Mouse (Mus musculus) midbrain, embryonic 12.5 days (tissue): ENCODE data around the gene Xxylt1. TPM values are rescaled to one million over a fixed set of nuclear protein-coding genes. Genes with fewer than 3 reads are reported as not detected.

Experiments
- ATAC-seq: fragments of 200-750 bp; cut with Nextera tagmentation; 2 replicates; pipeline ENCODE4 v1.8.0; 2017; ENCODE audit warnings: low read depth, moderate TSS enrichment, moderate library complexity; ENCODE audit not compliant: low FRiP score
- H3K27ac ChIP-seq: fragments of 300-500 bp; sonication (generic); replicated peaks from 2 replicates; pipeline ENCODE4 v1.5.1; 2016; ENCODE audit warnings: mild to moderate bottlenecking
- H3K27me3 ChIP-seq: fragments of 300-500 bp; sonication (generic); 2 replicates; pipeline ENCODE4 v1.6.1; 2016; ENCODE audit warnings: mild to moderate bottlenecking
- H3K36me3 ChIP-seq: fragments of 300-500 bp; sonication (generic); 2 replicates; pipeline ENCODE4 v1.6.1; 2016
- H3K4me1 ChIP-seq: fragments of 300-500 bp; sonication (generic); 2 replicates; pipeline ENCODE4 v1.6.1; 2016
- H3K4me2 ChIP-seq: fragments of 300-500 bp; sonication (generic); replicated peaks from 2 replicates; pipeline ENCODE4 v1.6.1; 2016; ENCODE audit warnings: mild to moderate bottlenecking, moderate library complexity
- H3K4me3 ChIP-seq: fragments of 300-500 bp; sonication (generic); 2 replicates; pipeline ENCODE4 v1.5.1; 2016; ENCODE audit warnings: mild to moderate bottlenecking
- H3K9ac ChIP-seq: fragments of 300-500 bp; sonication (generic); replicated peaks from 2 replicates; pipeline ENCODE4 v1.6.1; 2016; ENCODE audit warnings: mild to moderate bottlenecking, moderate library complexity
- H3K9me3 ChIP-seq: fragments of 300-500 bp; sonication (generic); 2 replicates; pipeline ENCODE4 v1.6.1; 2016; ENCODE audit warnings: mild to moderate bottlenecking
- WGBS: fragments of 180-500 bp; shearing (Covaris S2); methylation state at CpG from one replicate; pipeline ENCODE4 v1.1.7; 2016; 5-methylcytosine and 5-hydroxymethylcytosine counted together
- polyA plus RNA-seq: library from polyadenylated mRNA; unstranded; fragments of >200 nt; fragmentation: Nextera tagmentation; extraction: Ambion mirVana; gene quantifications from 2 replicates; pipeline ENCODE4 v1.2.1, GENCODE M21; 2016

Xxylt1 gene
- polyA plus RNA-seq, 1 experiment from 2014 or later = 13.9 TPM

DNA sequence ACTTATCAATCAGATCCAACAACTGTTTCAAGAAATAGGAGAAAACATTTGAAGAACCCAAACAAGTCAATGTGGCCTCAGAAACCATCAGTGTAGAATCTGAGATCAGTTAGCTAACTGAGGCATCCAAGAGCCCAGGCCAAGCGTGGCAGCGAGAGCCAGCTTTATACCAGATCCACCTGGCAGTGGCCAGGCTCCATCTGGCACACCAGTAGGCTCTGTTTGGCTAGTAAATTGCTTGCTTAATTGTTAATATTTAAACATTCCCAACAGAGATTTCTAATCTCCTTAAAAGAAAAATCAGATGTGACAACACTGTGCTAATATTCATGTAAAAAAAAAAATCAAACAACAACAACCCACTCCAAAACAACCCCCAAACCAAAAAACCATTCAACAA, 83.2 kb downstream of the Xxylt1 start:
- no peak for ATAC-seq
- Histone ChIP-seq H3K9ac (no peak overlapping the region), H3K9me3 (no peaks in the 10 kb centered on the region), H3K36me3 (no peaks in the 10 kb centered on the region), H3K27me3 (no peaks in the 10 kb centered on the region), H3K4me3 (no peak overlapping the region), H3K4me1 (peaks cover 3% of the 10 kb centered on the region), H3K4me2 (no peak overlapping the region), H3K27ac (no peak overlapping the region)
- 91% methylated on average over 2 of the region's 2 CpGs for WGBS

DNA sequence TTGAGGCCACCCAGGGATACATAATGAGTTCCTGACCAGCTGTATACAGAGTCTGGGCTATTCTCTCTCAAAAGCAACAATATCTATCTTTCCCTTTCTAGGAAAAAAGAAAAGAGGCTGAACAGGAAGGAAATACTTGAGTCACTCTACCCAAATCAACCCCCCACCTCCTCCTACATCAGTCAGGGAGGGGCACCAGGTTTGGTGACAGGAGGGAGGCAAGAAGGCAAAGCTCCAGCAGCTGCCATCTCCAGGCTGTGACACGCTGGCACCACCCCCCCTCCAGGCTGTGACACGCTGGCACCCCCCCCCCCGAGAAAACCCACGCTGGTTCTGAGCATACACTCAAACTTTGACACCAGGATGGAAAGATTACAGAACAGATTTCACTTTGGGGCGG, 85.8 kb downstream of the Xxylt1 start:
- Histone ChIP-seq H3K27ac (no peak overlapping the region), H3K4me1 (peaks cover 7% of the 10 kb centered on the region), H3K27me3 (no peaks in the 10 kb centered on the region), H3K36me3 (no peaks in the 10 kb centered on the region), H3K9me3 (no peaks in the 10 kb centered on the region), H3K4me2 (no peak overlapping the region), H3K4me3 (no peak overlapping the region), H3K9ac (no peak overlapping the region)
- no peak for ATAC-seq
- 95% methylated on average over 5 of the region's 5 CpGs for WGBS

GRCm38 (mm10) chr16:30994881-30995280, 86.4 kb downstream of the Xxylt1 start:
- no peak overlapping the region for H3K4me2 ChIP-seq
- no peak overlapping the region for H3K27ac ChIP-seq
- no peak overlapping the region for H3K4me3 ChIP-seq
- no peak for ATAC-seq
- no peaks in the 10 kb centered on the region for H3K27me3 ChIP-seq
- H3K4me1 ChIP-seq = peaks cover 7% of the 10 kb centered on the region
- H3K9ac ChIP-seq = no peak overlapping the region
- no peaks in the 10 kb centered on the region for H3K36me3 ChIP-seq
- no peaks in the 10 kb centered on the region for H3K9me3 ChIP-seq
- 76% methylated on average over 2 of the region's 2 CpGs for WGBS

GRCm38 (mm10) chr16:30994296-30994695, 86.9 kb downstream of the Xxylt1 start:
- Histone ChIP-seq H3K4me1 (peaks cover 7% of the 10 kb centered on the region), H3K9ac (no peak overlapping the region), H3K36me3 (no peaks in the 10 kb centered on the region), H3K4me3 (no peak overlapping the region), H3K27ac (no peak overlapping the region), H3K4me2 (no peak overlapping the region), H3K9me3 (no peaks in the 10 kb centered on the region), H3K27me3 (no peaks in the 10 kb centered on the region)
- ATAC-seq = no peak
- WGBS = 90% methylated on average over 7 of the region's 7 CpGs

- no peaks in the 10 kb centered on the region for H3K27me3 ChIP-seq
- H3K27ac ChIP-seq = 0 out of 2 replicates have a peak overlapping the region, but pooled peaks have one; percentile 25
- H3K4me1 ChIP-seq = peaks cover 7% of the 10 kb centered on the region
- H3K4me3 ChIP-seq = no peak overlapping the region
- no peaks in the 10 kb centered on the region for H3K9me3 ChIP-seq
- H3K4me2 ChIP-seq = no peak overlapping the region
- ATAC-seq = no peak
- 54% methylated on average over 5 of the region's 5 CpGs for WGBS
- no peaks in the 10 kb centered on the region for H3K36me3 ChIP-seq
- H3K9ac ChIP-seq = no peak overlapping the region
Measured at GRCm38 (mm10) chr16:30992568-30992967, 88.7 kb downstream of the Xxylt1 start.

DNA sequence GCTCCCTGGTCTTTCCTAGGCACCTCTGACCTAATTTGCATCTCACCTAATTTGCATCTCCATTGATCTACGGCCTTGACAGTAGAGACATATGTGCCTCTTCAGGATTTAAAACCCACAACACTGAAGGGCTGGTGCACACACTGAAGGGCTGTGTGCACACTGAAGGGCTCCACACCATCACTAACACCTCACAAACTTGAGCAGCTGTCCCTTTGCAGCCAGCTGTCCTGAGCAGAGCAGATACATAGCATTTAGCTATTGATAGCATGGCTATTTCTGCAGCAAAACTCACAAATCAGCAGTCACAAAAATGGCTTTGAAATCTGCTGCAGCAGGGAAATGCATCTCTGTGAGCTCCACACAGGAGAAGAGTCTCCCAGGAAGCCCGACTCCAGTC, 90.6 kb downstream of the Xxylt1 start:
- WGBS = 51% methylated on average over 2 of the region's 2 CpGs
- Histone ChIP-seq H3K9ac (no peak overlapping the region), H3K36me3 (no peaks in the 10 kb centered on the region), H3K4me2 (no peak overlapping the region), H3K4me1 (peaks cover 7% of the 10 kb centered on the region), H3K4me3 (no peak overlapping the region), H3K27ac (no peak overlapping the region), H3K27me3 (peaks cover 4% of the 10 kb centered on the region; the same call in 1 of the 2 replicates), H3K9me3 (no peaks in the 10 kb centered on the region)
- no peak for ATAC-seq

GRCm38 (mm10) chr16:30988225-30988624, 93.0 kb downstream of the Xxylt1 start:
- WGBS = 89% methylated on average over 6 of the region's 6 CpGs
- Histone ChIP-seq H3K36me3 (no peaks in the 10 kb centered on the region), H3K9ac (no peak overlapping the region), H3K4me3 (no peak overlapping the region), H3K4me1 (peaks cover 19% of the 10 kb centered on the region), H3K27me3 (peaks cover 4% of the 10 kb centered on the region; the same call in 1 of the 2 replicates), H3K4me2 (no peak overlapping the region), H3K9me3 (no peaks in the 10 kb centered on the region), H3K27ac (no peak overlapping the region)
- no peak for ATAC-seq

DNA sequence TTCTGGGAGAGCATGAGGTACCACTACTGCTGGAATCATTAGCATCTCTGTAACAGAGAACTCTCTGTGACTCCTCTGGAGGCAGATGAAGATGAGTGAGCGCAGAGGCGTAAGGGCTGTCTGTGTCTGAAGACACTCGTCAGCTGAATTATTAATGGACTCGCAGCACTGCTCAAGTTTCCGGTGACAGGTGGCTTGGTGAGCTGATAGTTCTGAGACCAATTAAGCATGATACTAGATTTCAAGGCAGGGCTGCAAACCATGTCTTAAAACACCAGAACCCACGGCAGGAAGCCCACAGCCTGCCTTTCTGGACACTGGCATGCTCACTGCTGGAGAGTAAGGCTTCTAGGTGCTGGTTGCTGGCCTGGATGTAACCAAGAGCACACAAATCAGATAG, 93.5 kb downstream of the Xxylt1 start:
- Histone ChIP-seq H3K4me2 (no peak overlapping the region), H3K9ac (no peak overlapping the region), H3K4me3 (no peak overlapping the region), H3K4me1 (peaks cover 17% of the 10 kb centered on the region), H3K9me3 (no peaks in the 10 kb centered on the region), H3K36me3 (no peaks in the 10 kb centered on the region), H3K27ac (no peak overlapping the region), H3K27me3 (peaks cover 4% of the 10 kb centered on the region; the same call in 1 of the 2 replicates)
- no peak for ATAC-seq
- 69% methylated on average over 6 of the region's 6 CpGs for WGBS

GRCm38 (mm10) chr16:30984826-30985545, 96.2 kb downstream of the Xxylt1 start:
- no peak for ATAC-seq
- Histone ChIP-seq H3K4me3 (no peak overlapping the region), H3K27me3 (peaks cover 4% of the 10 kb centered on the region; the same call in 1 of the 2 replicates), H3K4me1 (peaks cover 12% of the 10 kb centered on the region), H3K36me3 (no peaks in the 10 kb centered on the region), H3K4me2 (no peak overlapping the region), H3K9me3 (no peaks in the 10 kb centered on the region), H3K9ac (no peak overlapping the region), H3K27ac (no peak overlapping the region)
- 22% methylated on average over 17 of the region's 17 CpGs for WGBS

GRCm38 (mm10) chr16:30984101-30984500, 97.1 kb downstream of the Xxylt1 start:
- H3K4me1 ChIP-seq = peaks cover 12% of the 10 kb centered on the region
- H3K9ac ChIP-seq = no peak overlapping the region
- H3K27me3 ChIP-seq = peaks cover 4% of the 10 kb centered on the region
- no peaks in the 10 kb centered on the region for H3K36me3 ChIP-seq
- no peak overlapping the region for H3K27ac ChIP-seq
- no peak overlapping the region for H3K4me3 ChIP-seq
- no peaks in the 10 kb centered on the region for H3K9me3 ChIP-seq
- no peak for ATAC-seq
- WGBS = 91% methylated on average over 5 of the region's 5 CpGs
- no peak overlapping the region for H3K4me2 ChIP-seq

GRCm38 (mm10) chr16:30983699-30984098, 97.5 kb downstream of the Xxylt1 start:
- Histone ChIP-seq H3K9me3 (no peaks in the 10 kb centered on the region), H3K27me3 (peaks cover 4% of the 10 kb centered on the region), H3K36me3 (no peaks in the 10 kb centered on the region), H3K9ac (no peak overlapping the region), H3K4me1 (peaks cover 12% of the 10 kb centered on the region), H3K4me3 (no peak overlapping the region), H3K4me2 (no peak overlapping the region), H3K27ac (no peak overlapping the region)
- ATAC-seq = no peak
- WGBS = 67% methylated on average over 6 of the region's 6 CpGs

- ATAC-seq = no peak
- H3K36me3 ChIP-seq = no peaks in the 10 kb centered on the region
- 69% methylated on average over 4 of the region's 4 CpGs for WGBS
- no peak overlapping the region for H3K4me2 ChIP-seq
- H3K4me1 ChIP-seq = peaks cover 12% of the 10 kb centered on the region
- no peaks in the 10 kb centered on the region for H3K9me3 ChIP-seq
- peaks cover 4% of the 10 kb centered on the region for H3K27me3 ChIP-seq
- H3K27ac ChIP-seq = no peak overlapping the region
- H3K9ac ChIP-seq = no peak overlapping the region
- H3K4me3 ChIP-seq = no peak overlapping the region
Measured at GRCm38 (mm10) chr16:30983281-30983680, 98.0 kb downstream of the Xxylt1 start.

- ATAC-seq = no peak
- Histone ChIP-seq H3K4me1 (peaks cover 24% of the 10 kb centered on the region), H3K27ac (no peak overlapping the region), H3K9me3 (no peaks in the 10 kb centered on the region), H3K4me3 (no peak overlapping the region), H3K27me3 (peaks cover 4% of the 10 kb centered on the region), H3K9ac (no peak overlapping the region), H3K36me3 (no peaks in the 10 kb centered on the region), H3K4me2 (no peak overlapping the region)
- WGBS = 87% methylated on average over 10 of the region's 10 CpGs
Measured at GRCm38 (mm10) chr16:30981345-30981744, 99.9 kb downstream of the Xxylt1 start.
